Mouse (Mus musculus) cortical plate, adult 2 months (tissue): Measurements from ENCODE around the gene Cntnap4.

Experiments
- CTCF ChIP-seq: fragments of 200-500 bp; IDR thresholded peaks from 2 replicates; pipeline ENCODE4 v1.5.1; 2011; ENCODE audit warnings: mild to moderate bottlenecking, control low read depth, low read length; ENCODE audit not compliant: insufficient read depth; ENCODE audit errors: extremely low read depth
- POLR2A ChIP-seq: fragments of 200-500 bp; IDR thresholded peaks from 2 replicates; pipeline ENCODE4 v1.6.1; 2011; ENCODE audit warnings: mild to moderate bottlenecking, low read length, control low read depth; ENCODE audit not compliant: insufficient read depth; ENCODE audit errors: extremely low read depth

- TF ChIP-seq CTCF (no peak), POLR2A (no peak)
Measured at GRCm38 (mm10) chr8:112724918-112725317, 155.1 kb downstream of the Cntnap4 start.
